Mouse (Mus musculus): Measurements from ENCODE around the gene Cntn5. TPM values are rescaled to one million over a fixed set of nuclear protein-coding genes. Genes with fewer than 3 reads are reported as not detected.

Gene Cntn5
- polyA plus RNA-seq, 1 experiment from 2014 or later, result 13.4 TPM

GRCm38 (mm10) chr9:10268836-10269235, 635.7 kb downstream of the Cntn5 start:
- 18% methylated on average over 6 of the region's 6 CpGs for WGBS
- ATAC-seq (replicated peaks), result peak; percentile 53
- no peak overlapping the region for H3K9ac ChIP-seq (replicated peaks)

GRCm38 (mm10) chr9:10265616-10266015, 639.0 kb downstream of the Cntn5 start:
- no peak for ATAC-seq (replicated peaks)
- 28% methylated on average over 3 of the region's 3 CpGs for WGBS
- H3K9ac ChIP-seq (replicated peaks), result no peak overlapping the region
- H3K36me3 ChIP-seq, result no peaks in the 10 kb centered on the region
- H3K9me3 ChIP-seq, result no peaks in the 10 kb centered on the region
- H3K27me3 ChIP-seq, result no peaks in the 10 kb centered on the region
- H3K4me1 ChIP-seq, result peaks cover 12% of the 10 kb centered on the region
- H3K27ac ChIP-seq (replicated peaks), result no peak overlapping the region
- H3K4me2 ChIP-seq (replicated peaks), result no peak overlapping the region
- no peak overlapping the region for H3K4me3 ChIP-seq

More at GRCm38 (mm10) chr9:10268836-10269235, 635.7 kb downstream of the Cntn5 start:
- H3K36me3 ChIP-seq, result no peaks in the 10 kb centered on the region
- H3K4me2 ChIP-seq (replicated peaks), result no peak overlapping the region
- no peak overlapping the region for H3K4me3 ChIP-seq
- H3K27me3 ChIP-seq, result no peaks in the 10 kb centered on the region
- peaks cover 12% of the 10 kb centered on the region for H3K4me1 ChIP-seq
- peak overlapping the region; percentile 81 for H3K27ac ChIP-seq (replicated peaks)
- H3K9me3 ChIP-seq, result no peaks in the 10 kb centered on the region

- Histone ChIP-seq H3K27ac (replicated peaks) (no peak overlapping the region), H3K36me3 (no peaks in the 10 kb centered on the region), H3K4me1 (peaks cover 7% of the 10 kb centered on the region; the same call in 1 of the 2 replicates), H3K9me3 (no peaks in the 10 kb centered on the region), H3K9ac (replicated peaks) (no peak overlapping the region), H3K27me3 (no peaks in the 10 kb centered on the region), H3K4me3 (no peak overlapping the region), H3K4me2 (replicated peaks) (no peak overlapping the region)
- 65% methylated on average over 4 of the region's 4 CpGs for WGBS
- no peak for ATAC-seq (replicated peaks)
These were observed 671.2 kb downstream of the Cntn5 start for GRCm38 (mm10) chr9:10233364-10233763.

GRCm38 (mm10) chr9:10232066-10232465, 672.5 kb downstream of the Cntn5 start:
- WGBS, result 28% methylated on average over 1 of the region's 1 CpGs
- Histone ChIP-seq H3K9me3 (no peaks in the 10 kb centered on the region), H3K9ac (replicated peaks) (no peak overlapping the region), H3K27me3 (no peaks in the 10 kb centered on the region), H3K36me3 (no peaks in the 10 kb centered on the region), H3K4me3 (no peak overlapping the region), H3K27ac (replicated peaks) (peak overlapping the region; percentile 54), H3K4me1 (peaks cover 7% of the 10 kb centered on the region; the same call in 1 of the 2 replicates), H3K4me2 (replicated peaks) (no peak overlapping the region)
- ATAC-seq (replicated peaks), result peak; percentile 75

- Histone ChIP-seq H3K27ac (replicated peaks) (no peak overlapping the region), H3K9me3 (no peaks in the 10 kb centered on the region), H3K4me1 (peaks cover 7% of the 10 kb centered on the region; the same call in 1 of the 2 replicates), H3K9ac (replicated peaks) (no peak overlapping the region), H3K27me3 (no peaks in the 10 kb centered on the region), H3K4me2 (replicated peaks) (no peak overlapping the region), H3K36me3 (no peaks in the 10 kb centered on the region), H3K4me3 (no peak overlapping the region)
- ATAC-seq (replicated peaks), result no peak
These were observed 673.6 kb downstream of the Cntn5 start for GRCm38 (mm10) chr9:10230973-10231372.

- Histone ChIP-seq H3K27ac (replicated peaks) (no peak overlapping the region), H3K27me3 (no peaks in the 10 kb centered on the region), H3K9ac (replicated peaks) (no peak overlapping the region), H3K9me3 (no peaks in the 10 kb centered on the region), H3K4me1 (peaks cover 7% of the 10 kb centered on the region; the same call in 1 of the 2 replicates), H3K4me2 (replicated peaks) (no peak overlapping the region), H3K4me3 (no peak overlapping the region), H3K36me3 (no peaks in the 10 kb centered on the region)
- ATAC-seq (replicated peaks), result no peak
- 44% methylated on average over 2 of the region's 2 CpGs for WGBS
These were observed 674.9 kb downstream of the Cntn5 start for GRCm38 (mm10) chr9:10229716-10230115.

GRCm38 (mm10) chr9:10226013-10226412, 678.6 kb downstream of the Cntn5 start:
- peak; percentile 78 for ATAC-seq (replicated peaks)
- WGBS, result 49% methylated on average over 2 of the region's 2 CpGs
- no peaks in the 10 kb centered on the region for H3K4me1 ChIP-seq
- no peaks in the 10 kb centered on the region for H3K27me3 ChIP-seq
- H3K9ac ChIP-seq (replicated peaks), result no peak overlapping the region
- no peak overlapping the region for H3K27ac ChIP-seq (replicated peaks)
- no peaks in the 10 kb centered on the region for H3K36me3 ChIP-seq
- no peaks in the 10 kb centered on the region for H3K9me3 ChIP-seq
- no peak overlapping the region for H3K4me3 ChIP-seq
- no peak overlapping the region for H3K4me2 ChIP-seq (replicated peaks)

GRCm38 (mm10) chr9:10186063-10186462, 718.5 kb downstream of the Cntn5 start:
- H3K36me3 ChIP-seq, result no peaks in the 10 kb centered on the region
- peak; percentile 75; the same call in 1 of the 2 replicates for ATAC-seq (replicated peaks)
- H3K4me1 ChIP-seq, result no peaks in the 10 kb centered on the region
- no peaks in the 10 kb centered on the region for H3K27me3 ChIP-seq
- H3K9ac ChIP-seq (replicated peaks), result no peak overlapping the region
- no peaks in the 10 kb centered on the region for H3K9me3 ChIP-seq
- H3K4me3 ChIP-seq, result no peak overlapping the region
- H3K27ac ChIP-seq (replicated peaks), result no peak overlapping the region
- H3K4me2 ChIP-seq (replicated peaks), result no peak overlapping the region

- Histone ChIP-seq H3K4me2 (replicated peaks) (no peak overlapping the region), H3K36me3 (no peaks in the 10 kb centered on the region), H3K27ac (replicated peaks) (no peak overlapping the region), H3K4me3 (no peak overlapping the region), H3K27me3 (no peaks in the 10 kb centered on the region), H3K9me3 (no peaks in the 10 kb centered on the region), H3K9ac (replicated peaks) (no peak overlapping the region), H3K4me1 (no peaks in the 10 kb centered on the region)
- ATAC-seq (replicated peaks), result no peak
- 54% methylated on average over 3 of the region's 3 CpGs for WGBS
These were observed 734.0 kb downstream of the Cntn5 start for GRCm38 (mm10) chr9:10170526-10170925.

- ATAC-seq (replicated peaks), result peak; percentile 74
- no peaks in the 10 kb centered on the region for H3K9me3 ChIP-seq
These were observed 783.1 kb downstream of the Cntn5 start for GRCm38 (mm10) chr9:10121350-10122057.

GRCm38 (mm10) chr9:10116581-10116980, 788.0 kb downstream of the Cntn5 start:
- 20% methylated on average over 1 of the region's 1 CpGs for WGBS
- peaks cover 5% of the 10 kb centered on the region; the same call in 1 of the 2 replicates for H3K4me1 ChIP-seq
- ATAC-seq (replicated peaks), result no peak

More at GRCm38 (mm10) chr9:10121350-10122057, 783.1 kb downstream of the Cntn5 start:
- Histone ChIP-seq H3K4me3 (no peak overlapping the region), H3K4me2 (replicated peaks) (no peak overlapping the region), H3K27me3 (no peaks in the 10 kb centered on the region), H3K4me1 (peaks cover 6% of the 10 kb centered on the region; the same call in 1 of the 2 replicates), H3K36me3 (no peaks in the 10 kb centered on the region), H3K27ac (replicated peaks) (no peak overlapping the region), H3K9ac (replicated peaks) (no peak overlapping the region)
- WGBS, result 64% methylated on average over 1 of the region's 1 CpGs

GRCm38 (mm10) chr9:10109156-10109555, 795.4 kb downstream of the Cntn5 start:
- Histone ChIP-seq H3K9ac (replicated peaks) (no peak overlapping the region), H3K9me3 (no peaks in the 10 kb centered on the region), H3K36me3 (no peaks in the 10 kb centered on the region), H3K4me1 (0 out of 2 replicates have a peak, but pooled peaks cover 6% of the 10 kb centered on the region), H3K27ac (replicated peaks) (no peak overlapping the region), H3K4me3 (no peak overlapping the region), H3K27me3 (no peaks in the 10 kb centered on the region), H3K4me2 (replicated peaks) (no peak overlapping the region)
- 75% methylated on average over 1 of the region's 1 CpGs for WGBS
- no peak for ATAC-seq (replicated peaks)

More at GRCm38 (mm10) chr9:10116581-10116980, 788.0 kb downstream of the Cntn5 start:
- no peak overlapping the region for H3K27ac ChIP-seq (replicated peaks)
- no peak overlapping the region for H3K4me3 ChIP-seq
- no peak overlapping the region for H3K9ac ChIP-seq (replicated peaks)
- no peak overlapping the region for H3K4me2 ChIP-seq (replicated peaks)
- H3K36me3 ChIP-seq, result no peaks in the 10 kb centered on the region
- H3K27me3 ChIP-seq, result no peaks in the 10 kb centered on the region
- no peaks in the 10 kb centered on the region for H3K9me3 ChIP-seq

Data from forebrain, embryonic 15.5 days (tissue).